Mouse (Mus musculus): ENCODE data around the gene Vsig8. TPM values are rescaled to one million over a fixed set of nuclear protein-coding genes. Genes with fewer than 3 reads are reported as not detected.

Gene Vsig8
- polyA plus RNA-seq, 1 experiment: 12.5 TPM

GRCm38 (mm10) chr1:172514551-172515268 lies 41.0 kb upstream of the Vsig8 start:
- 51% methylated on average over 7 of the region's 7 CpGs for WGBS
- Histone ChIP-seq H3K4me1 (ENCODE audit: control insufficient read depth, insufficient read depth, low read length) (peaks cover 38% of the 10 kb centered on the region), H3K4me3 (replicated peaks; ENCODE audit: extremely low read depth, low read depth, low read length) (no peak overlapping the region)
- DNase-seq: no peak
- TF ChIP-seq POLR2A (IDR thresholded peaks at IDR 0.05; ENCODE audit: borderline replicate concordance, extremely low read depth, low read depth, low read length): no peak
- no peak for TF ChIP-seq CTCF (IDR thresholded peaks at IDR 0.05; ENCODE audit: insufficient read depth, low read length)

DNA sequence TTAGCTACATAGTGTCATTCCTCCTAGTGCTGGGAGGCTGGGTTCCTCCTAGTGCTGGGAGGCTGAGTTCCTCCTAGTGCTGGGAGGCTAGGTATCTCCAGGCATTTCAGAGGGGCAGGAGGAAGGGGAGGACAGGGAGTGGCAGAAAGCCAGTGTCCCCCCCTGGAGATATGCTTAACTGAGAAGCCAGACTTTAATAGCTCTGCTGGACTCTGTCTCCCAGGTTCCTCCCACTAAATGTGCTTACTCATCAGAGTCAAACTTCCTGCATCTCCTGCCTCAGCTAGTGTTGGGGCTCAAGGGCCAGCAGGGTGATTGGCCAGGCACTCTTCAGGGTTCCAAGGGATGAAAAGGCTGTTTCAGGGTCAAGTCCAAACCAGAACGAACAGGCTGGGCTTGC lies 40.3 kb upstream of the Vsig8 start:
- Histone ChIP-seq H3K4me3 (replicated peaks; ENCODE audit: extremely low read depth, low read depth, low read length) (no peak overlapping the region), H3K4me1 (ENCODE audit: control insufficient read depth, insufficient read depth, low read length) (peaks cover 35% of the 10 kb centered on the region)
- DNase-seq: no peak
- TF ChIP-seq POLR2A (IDR thresholded peaks at IDR 0.05; ENCODE audit: borderline replicate concordance, extremely low read depth, low read depth, low read length) (no peak), CTCF (IDR thresholded peaks at IDR 0.05; ENCODE audit: insufficient read depth, low read length) (no peak)
- 70% methylated on average over 1 of the region's 1 CpGs for WGBS

DNA sequence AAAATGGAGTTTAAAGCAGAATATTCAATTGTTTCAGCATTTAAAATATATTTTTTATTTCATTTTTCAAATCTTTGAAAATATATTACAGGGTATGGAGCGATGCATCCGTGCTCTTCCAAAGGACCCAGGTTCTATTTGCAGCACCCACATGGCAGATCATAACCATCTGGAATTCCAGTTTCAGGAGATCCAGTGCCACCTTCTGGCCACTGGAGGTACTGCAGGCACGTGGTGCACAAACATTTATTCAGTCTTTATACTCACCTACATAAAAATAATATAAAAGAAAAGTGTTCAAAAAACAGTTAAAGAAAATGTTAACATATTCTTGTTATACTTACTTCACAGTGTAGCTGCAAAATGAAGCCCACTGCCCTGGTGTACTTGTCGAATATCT lies 37.7 kb upstream of the Vsig8 start:
- peaks cover 26% of the 10 kb centered on the region for H3K4me1 ChIP-seq (ENCODE audit: control insufficient read depth, insufficient read depth, low read length)
- no peak overlapping the region for H3K4me3 ChIP-seq (replicated peaks; ENCODE audit: extremely low read depth, low read depth, low read length)
- 83% methylated on average over 4 of the region's 4 CpGs for WGBS
- DNase-seq: no peak
- TF ChIP-seq CTCF (IDR thresholded peaks at IDR 0.05; ENCODE audit: insufficient read depth, low read length) (peak; percentile 62), POLR2A (IDR thresholded peaks at IDR 0.05; ENCODE audit: borderline replicate concordance, extremely low read depth, low read depth, low read length) (no peak)

DNA sequence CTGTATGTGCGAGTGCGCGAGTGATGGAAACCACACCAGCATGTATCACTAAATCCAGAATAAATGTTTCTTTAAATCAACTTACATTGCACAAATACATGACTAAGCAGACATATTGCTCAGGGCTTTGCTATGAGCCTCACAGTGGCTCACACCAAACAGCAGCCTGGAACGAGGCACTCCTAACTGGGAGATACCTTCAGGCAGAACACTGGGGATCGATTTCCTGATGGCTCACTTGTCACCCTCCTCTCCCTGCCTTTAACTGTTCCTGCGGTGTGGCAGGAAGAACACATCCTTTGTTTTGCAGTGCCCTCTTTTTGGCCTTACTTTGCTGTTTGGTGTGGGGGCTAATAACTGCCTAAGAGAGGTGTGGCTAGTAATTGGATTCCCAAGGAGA lies 36.1 kb upstream of the Vsig8 start:
- TF ChIP-seq CTCF (IDR thresholded peaks at IDR 0.05; ENCODE audit: insufficient read depth, low read length): no peak
- TF ChIP-seq POLR2A (IDR thresholded peaks at IDR 0.05; ENCODE audit: borderline replicate concordance, extremely low read depth, low read depth, low read length): no peak
- H3K4me3 ChIP-seq (replicated peaks; ENCODE audit: extremely low read depth, low read depth, low read length): no peak overlapping the region
- peaks cover 15% of the 10 kb centered on the region for H3K4me1 ChIP-seq (ENCODE audit: control insufficient read depth, insufficient read depth, low read length)
- 59% methylated on average over 6 of the region's 6 CpGs for WGBS
- no peak for DNase-seq

DNA sequence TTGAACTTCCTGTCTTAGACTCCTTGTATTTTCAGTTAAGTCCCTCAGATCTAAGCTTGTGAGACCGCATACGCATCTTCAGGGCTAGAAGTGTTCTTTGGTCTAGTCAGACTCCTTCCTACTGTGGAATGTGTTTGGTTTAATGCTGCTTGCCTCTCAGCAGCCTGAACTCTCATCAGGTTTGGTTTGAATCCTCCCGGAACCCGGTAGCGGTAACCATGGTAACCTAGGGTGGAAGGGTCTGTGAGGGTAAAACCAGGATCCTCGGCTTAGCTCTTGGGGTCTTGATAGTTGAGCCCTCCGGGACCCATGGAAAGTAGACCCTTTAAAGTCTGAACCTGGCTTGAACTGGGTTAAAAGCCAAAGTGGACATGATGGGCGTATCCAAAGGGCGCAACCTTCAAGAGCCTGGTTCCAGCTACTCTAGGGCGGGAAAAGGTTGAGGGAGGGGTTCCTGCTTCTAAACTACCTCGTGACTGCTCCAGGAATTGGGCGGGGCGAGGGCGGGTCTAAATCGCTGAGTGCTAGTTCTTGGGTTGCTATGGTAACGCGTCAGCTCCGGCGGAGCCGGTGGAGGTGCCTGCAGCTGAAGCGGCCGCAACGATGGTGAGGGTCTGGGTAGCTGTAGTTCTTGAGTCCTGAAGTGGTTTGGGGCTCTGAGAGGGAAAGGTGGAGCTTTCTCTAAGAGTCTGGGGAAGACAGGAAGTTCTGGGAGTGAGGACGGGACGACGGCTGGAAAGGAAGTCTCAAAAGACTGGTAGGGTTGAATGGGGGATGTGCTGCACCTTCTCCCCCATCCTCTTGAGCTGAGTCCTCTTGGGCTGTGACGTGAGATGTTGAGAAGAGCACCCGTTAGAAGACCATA lies 34.9 kb upstream of the Vsig8 start, which contains the start of gene Cfap45:
Gene Cfap45 (plus strand): TSS at position 226 of the 865 bp plus-strand sequence.
- TF ChIP-seq POLR2A (IDR thresholded peaks at IDR 0.05; ENCODE audit: borderline replicate concordance, extremely low read depth, low read depth, low read length): no peak
- TF ChIP-seq CTCF (IDR thresholded peaks at IDR 0.05; ENCODE audit: insufficient read depth, low read length): no peak
- peak; percentile 82 for DNase-seq
- WGBS: 3% methylated on average over 28 of the region's 28 CpGs
- Histone ChIP-seq H3K4me3 (replicated peaks; ENCODE audit: extremely low read depth, low read depth, low read length) (peak within 1 kb of the TSS; percentile 45), H3K4me1 (ENCODE audit: control insufficient read depth, insufficient read depth, low read length) (peaks cover 16% of the 10 kb centered on the region)

DNA sequence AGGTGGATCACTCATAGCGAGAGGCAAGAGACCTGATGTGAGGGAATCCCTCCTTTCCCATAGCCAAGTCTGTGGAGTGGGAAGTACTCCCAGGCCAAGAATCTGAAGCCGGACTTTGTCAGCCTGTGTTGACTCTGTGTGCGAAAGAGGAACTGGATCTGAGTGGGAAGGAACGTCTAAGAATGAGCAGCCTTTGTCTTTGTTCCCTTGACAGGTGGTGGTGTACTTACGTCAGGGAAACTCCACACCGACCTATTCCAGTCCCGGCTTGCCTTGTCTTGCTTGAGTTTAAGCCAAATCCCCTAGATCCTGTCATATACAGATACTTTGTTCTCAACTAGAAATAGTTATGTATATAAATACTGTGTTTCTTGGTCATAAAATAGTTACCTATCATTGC lies 33.2 kb upstream of the Vsig8 start:
- no peak for TF ChIP-seq POLR2A (IDR thresholded peaks at IDR 0.05; ENCODE audit: borderline replicate concordance, extremely low read depth, low read depth, low read length)
- no peak for TF ChIP-seq CTCF (IDR thresholded peaks at IDR 0.05; ENCODE audit: insufficient read depth, low read length)
- 50% methylated on average over 7 of the region's 7 CpGs for WGBS
- DNase-seq: no peak
- Histone ChIP-seq H3K4me1 (ENCODE audit: control insufficient read depth, insufficient read depth, low read length) (peaks cover 19% of the 10 kb centered on the region), H3K4me3 (replicated peaks; ENCODE audit: extremely low read depth, low read depth, low read length) (no peak overlapping the region)

- DNase-seq: no peak
- 30% methylated on average over 12 of the region's 12 CpGs for WGBS
- Histone ChIP-seq H3K4me1 (ENCODE audit: control insufficient read depth, insufficient read depth, low read length) (peaks cover 19% of the 10 kb centered on the region), H3K4me3 (replicated peaks; ENCODE audit: extremely low read depth, low read depth, low read length) (no peak overlapping the region)
- TF ChIP-seq CTCF (IDR thresholded peaks at IDR 0.05; ENCODE audit: insufficient read depth, low read length) (no peak), POLR2A (IDR thresholded peaks at IDR 0.05; ENCODE audit: borderline replicate concordance, extremely low read depth, low read depth, low read length) (no peak)
Observed at GRCm38 (mm10) chr1:172523699-172524101, 32.0 kb upstream of the Vsig8 start.

GRCm38 (mm10) chr1:172525027-172525764 lies 30.5 kb upstream of the Vsig8 start:
- Histone ChIP-seq H3K4me3 (replicated peaks; ENCODE audit: extremely low read depth, low read depth, low read length) (peak overlapping the region; percentile 12), H3K4me1 (ENCODE audit: control insufficient read depth, insufficient read depth, low read length) (peaks cover 19% of the 10 kb centered on the region)
- 0 out of 2 replicates have a peak, but pooled peaks have one; percentile 6 for TF ChIP-seq CTCF (IDR thresholded peaks at IDR 0.05; ENCODE audit: insufficient read depth, low read length)
- TF ChIP-seq POLR2A (IDR thresholded peaks at IDR 0.05; ENCODE audit: borderline replicate concordance, extremely low read depth, low read depth, low read length): peak; percentile 48; the same call in 1 of the 2 replicates
- peak; percentile 59 for DNase-seq
- WGBS: 11% methylated on average over 15 of the region's 15 CpGs

GRCm38 (mm10) chr1:172525971-172526370 lies 29.8 kb upstream of the Vsig8 start:
- WGBS: 23% methylated on average over 7 of the region's 7 CpGs
- no peak for TF ChIP-seq CTCF (IDR thresholded peaks at IDR 0.05; ENCODE audit: insufficient read depth, low read length)
- no peak for TF ChIP-seq POLR2A (IDR thresholded peaks at IDR 0.05; ENCODE audit: borderline replicate concordance, extremely low read depth, low read depth, low read length)
- H3K4me1 ChIP-seq (ENCODE audit: control insufficient read depth, insufficient read depth, low read length): peaks cover 15% of the 10 kb centered on the region
- H3K4me3 ChIP-seq (replicated peaks; ENCODE audit: extremely low read depth, low read depth, low read length): no peak overlapping the region
- DNase-seq: no peak
